Mouse (Mus musculus) midbrain, embryonic 14.5 days (tissue): ENCODE data around the gene Ubtd2. TPM values are rescaled to one million over a fixed set of nuclear protein-coding genes. Genes with fewer than 3 reads are reported as not detected.
A peak's percentile ranks its signal among the peaks of the same experiment; 100 is the strongest.

ENCODE experiments used
- ATAC-seq: fragments of 200-750 bp; cut with Nextera tagmentation; 2 replicates; pipeline ENCODE4 v1.8.0; 2017; ENCODE audit warnings: moderate number of reproducible peaks, moderate library complexity; ENCODE audit not compliant: low FRiP score, low TSS enrichment
- DNase-seq: peaks from one replicate; pipeline ENCODE4 v3.0.0-alpha.2; 2015
- H3K27ac ChIP-seq: fragments of 300-500 bp; sonication (generic); replicated peaks from 2 replicates; pipeline ENCODE4 v1.5.1; 2014; ENCODE audit warnings: mild to moderate bottlenecking, low read depth, low read length, moderate library complexity
- H3K27me3 ChIP-seq: fragments of 300-500 bp; sonication (generic); 2 replicates; pipeline ENCODE4 v1.6.1; 2014; ENCODE audit warnings: low read length, control low read depth, mixed read lengths; ENCODE audit not compliant: control insufficient read depth, insufficient read depth
- H3K36me3 ChIP-seq: fragments of 300-500 bp; sonication (generic); 2 replicates; pipeline ENCODE4 v1.6.1; 2014; ENCODE audit warnings: low read length, control low read depth; ENCODE audit not compliant: control insufficient read depth, insufficient read depth
- H3K4me1 ChIP-seq: fragments of 300-500 bp; sonication (generic); 2 replicates; pipeline ENCODE4 v1.6.1; 2014; ENCODE audit warnings: mild to moderate bottlenecking, antibody characterized with exemption, low read length, control low read depth; ENCODE audit not compliant: control insufficient read depth, insufficient read depth
- H3K4me2 ChIP-seq: fragments of 300-500 bp; sonication (generic); 2 replicates; pipeline ENCODE4 v1.6.1; 2014; ENCODE audit warnings: mild to moderate bottlenecking, low read length, moderate library complexity
- H3K4me3 ChIP-seq: fragments of 300-500 bp; sonication (generic); replicated peaks from 2 replicates; pipeline ENCODE4 v1.5.1; 2014; ENCODE audit warnings: low read depth, low read length
- H3K9ac ChIP-seq: fragments of 300-500 bp; sonication (generic); replicated peaks from 2 replicates; pipeline ENCODE4 v1.6.1; 2014; ENCODE audit warnings: mild to moderate bottlenecking, low read length, moderate library complexity
- H3K9me3 ChIP-seq: fragments of 300-500 bp; sonication (generic); 2 replicates; pipeline ENCODE4 v1.6.1; 2016; ENCODE audit warnings: low read length, control low read depth, mixed read lengths; ENCODE audit not compliant: control insufficient read depth
- WGBS: fragments of 180-500 bp; shearing (Covaris S2); extraction: QIAGEN DNeasy Blood & Tissue Kit; methylation state at CpG from one replicate; pipeline ENCODE4 v1.1.7; 2014; 5-methylcytosine and 5-hydroxymethylcytosine counted together
- polyA plus RNA-seq: library from polyadenylated mRNA; unstranded; fragments of >200 nt; fragmentation: Nextera tagmentation; extraction: Ambion mirVana; gene quantifications from 2 replicates; pipeline ENCODE4 v1.2.1, GENCODE M21; 2014

Ubtd2 gene
- polyA plus RNA-seq, 1 experiment from 2014 or later, result 63.8 TPM

GRCm38 (mm10) chr11:32518770-32519169 is 63.6 kb downstream of the Ubtd2 start:
- Histone ChIP-seq H3K27ac (no peak overlapping the region), H3K4me2 (no peak overlapping the region), H3K9me3 (no peaks in the 10 kb centered on the region), H3K36me3 (peaks cover 29% of the 10 kb centered on the region), H3K4me1 (no peaks in the 10 kb centered on the region), H3K27me3 (no peaks in the 10 kb centered on the region), H3K4me3 (no peak overlapping the region), H3K9ac (no peak overlapping the region)
- 94% methylated on average over 4 of the region's 4 CpGs for WGBS
- no peak for ATAC-seq
- no peak for DNase-seq

GRCm38 (mm10) chr11:32519354-32519753 is 64.2 kb downstream of the Ubtd2 start:
- 97% methylated on average over 1 of the region's 1 CpGs for WGBS

GRCm38 (mm10) chr11:32521246-32521645 is 66.1 kb downstream of the Ubtd2 start:
- no peaks in the 10 kb centered on the region for H3K27me3 ChIP-seq
- no peak for DNase-seq
- no peak overlapping the region for H3K27ac ChIP-seq
- H3K4me1 ChIP-seq, result no peaks in the 10 kb centered on the region
- H3K9ac ChIP-seq, result no peak overlapping the region
- H3K36me3 ChIP-seq, result peaks cover 22% of the 10 kb centered on the region
- H3K4me3 ChIP-seq, result no peak overlapping the region
- ATAC-seq, result no peak
- no peak overlapping the region for H3K4me2 ChIP-seq
- WGBS, result 93% methylated on average over 2 of the region's 2 CpGs
- no peaks in the 10 kb centered on the region for H3K9me3 ChIP-seq

More at GRCm38 (mm10) chr11:32519354-32519753, 64.2 kb downstream of the Ubtd2 start:
- H3K9ac ChIP-seq, result no peak overlapping the region
- no peaks in the 10 kb centered on the region for H3K9me3 ChIP-seq
- H3K4me2 ChIP-seq, result no peak overlapping the region
- H3K27me3 ChIP-seq, result no peaks in the 10 kb centered on the region
- H3K4me3 ChIP-seq, result no peak overlapping the region
- DNase-seq (no peak), ATAC-seq (no peak)
- peaks cover 29% of the 10 kb centered on the region for H3K36me3 ChIP-seq
- no peaks in the 10 kb centered on the region for H3K4me1 ChIP-seq
- no peak overlapping the region for H3K27ac ChIP-seq

GRCm38 (mm10) chr11:32524122-32524920 is 69.2 kb downstream of the Ubtd2 start:
- H3K4me3 ChIP-seq, result no peak overlapping the region
- no peak overlapping the region for H3K4me2 ChIP-seq
- H3K27me3 ChIP-seq, result no peaks in the 10 kb centered on the region
- WGBS, result 87% methylated on average over 11 of the region's 11 CpGs
- H3K27ac ChIP-seq, result no peak overlapping the region
- H3K36me3 ChIP-seq, result 0 out of 2 replicates have a peak, but pooled peaks cover 4% of the 10 kb centered on the region
- DNase-seq (no peak), ATAC-seq (no peak)
- no peaks in the 10 kb centered on the region for H3K9me3 ChIP-seq
- H3K9ac ChIP-seq, result no peak overlapping the region
- no peaks in the 10 kb centered on the region for H3K4me1 ChIP-seq

GRCm38 (mm10) chr11:32527006-32527405 is 71.8 kb downstream of the Ubtd2 start:
- Histone ChIP-seq H3K4me3 (no peak overlapping the region), H3K9me3 (no peaks in the 10 kb centered on the region), H3K36me3 (0 out of 2 replicates have a peak, but pooled peaks cover 4% of the 10 kb centered on the region), H3K9ac (no peak overlapping the region), H3K4me1 (no peaks in the 10 kb centered on the region), H3K27ac (no peak overlapping the region), H3K27me3 (peaks cover 8% of the 10 kb centered on the region; the same call in 1 of the 2 replicates), H3K4me2 (no peak overlapping the region)
- ATAC-seq (no peak), DNase-seq (no peak)
- 96% methylated on average over 4 of the region's 4 CpGs for WGBS

- WGBS, result 88% methylated on average over 1 of the region's 1 CpGs
- Histone ChIP-seq H3K27ac (no peak overlapping the region), H3K4me3 (no peak overlapping the region), H3K9me3 (no peaks in the 10 kb centered on the region), H3K27me3 (peaks cover 19% of the 10 kb centered on the region; the same call in 1 of the 2 replicates), H3K4me2 (no peak overlapping the region), H3K4me1 (0 out of 2 replicates have a peak, but pooled peaks cover 10% of the 10 kb centered on the region), H3K36me3 (0 out of 2 replicates have a peak, but pooled peaks cover 4% of the 10 kb centered on the region), H3K9ac (no peak overlapping the region)
- no peak for DNase-seq
- ATAC-seq, result no peak
These were observed 75.0 kb downstream of the Ubtd2 start for GRCm38 (mm10) chr11:32530151-32530550.

GRCm38 (mm10) chr11:32531871-32532764 is 76.9 kb downstream of the Ubtd2 start, which contains the start of gene Efcab9:
TSS of gene Efcab9 (minus strand) at chr11:32532081.
- H3K9me3 ChIP-seq, result no peaks in the 10 kb centered on the region
- H3K27ac ChIP-seq, result no peak within 1 kb of the TSS
- peak within 1 kb of the TSS; percentile 89 for H3K4me2 ChIP-seq
- WGBS, result 9% methylated on average over 33 of the region's 33 CpGs
- peak within 1 kb of the TSS; percentile 66 for H3K9ac ChIP-seq
- H3K27me3 ChIP-seq, result peaks cover 19% of the 10 kb centered on the region; the same call in 1 of the 2 replicates
- peak within 1 kb of the TSS; percentile 60 for H3K4me3 ChIP-seq
- H3K4me1 ChIP-seq, result 0 out of 2 replicates have a peak, but pooled peaks cover 10% of the 10 kb centered on the region
- DNase-seq (peak; percentile 55), ATAC-seq (0 out of 2 replicates have a peak, but pooled peaks have one; percentile 7)
- H3K36me3 ChIP-seq, result 0 out of 2 replicates have a peak, but pooled peaks cover 4% of the 10 kb centered on the region

GRCm38 (mm10) chr11:32532765-32533481 is 77.8 kb downstream of the Ubtd2 start, which contains the start of gene Stk10:
TSS of gene Stk10 (plus strand) at chr11:32533305.
- 0 out of 2 replicates have a peak, but pooled peaks cover 10% of the 10 kb centered on the region for H3K4me1 ChIP-seq
- under 1% methylated on average over 78 of the region's 82 CpGs for WGBS
- ATAC-seq (peak; percentile 91), DNase-seq (peak; percentile 92)
- H3K9ac ChIP-seq, result peak within 1 kb of the TSS; percentile 66
- H3K9me3 ChIP-seq, result no peaks in the 10 kb centered on the region
- peaks cover 19% of the 10 kb centered on the region; the same call in 1 of the 2 replicates for H3K27me3 ChIP-seq
- H3K27ac ChIP-seq, result no peak within 1 kb of the TSS
- H3K4me3 ChIP-seq, result peak within 1 kb of the TSS; percentile 60
- H3K4me2 ChIP-seq, result peak within 1 kb of the TSS; percentile 89
- 0 out of 2 replicates have a peak, but pooled peaks cover 4% of the 10 kb centered on the region for H3K36me3 ChIP-seq
